Mouse (Mus musculus): Measurements from ENCODE around the gene Cntnap4. TPM values are rescaled to one million over a fixed set of nuclear protein-coding genes. Genes with fewer than 3 reads are reported as not detected.

Cntnap4 gene
- polyA plus RNA-seq, 1 experiment from 2014 or later, result 2.1 TPM

DNA sequence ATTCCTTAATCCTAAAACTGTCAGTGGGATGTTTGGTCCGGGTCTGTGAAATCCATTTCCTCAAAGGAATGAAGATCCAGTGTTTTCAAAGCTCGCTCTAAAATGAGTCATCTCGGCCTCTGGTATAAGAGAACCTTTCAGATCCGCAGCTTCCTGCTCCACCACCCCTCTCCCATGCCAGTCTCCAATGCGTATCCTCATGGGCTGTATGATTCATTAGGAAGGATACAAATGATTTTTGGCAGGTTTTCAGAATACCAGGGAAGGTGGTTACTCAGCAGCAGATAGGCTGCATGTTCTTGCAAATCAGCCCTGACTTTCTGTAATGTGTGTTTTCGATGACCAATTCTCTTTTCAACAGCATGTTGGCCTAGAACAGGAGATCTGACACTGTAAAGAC, 40.3 kb downstream of the Cntnap4 start:
- H3K36me3 ChIP-seq, result no peaks in the 10 kb centered on the region
- no peak overlapping the region for H3K4me3 ChIP-seq (replicated peaks)
- peak overlapping the region; percentile 31; the same call in 1 of the 2 replicates for H3K27ac ChIP-seq
- H3K9ac ChIP-seq, result no peak overlapping the region
- no peak for ATAC-seq (ENCODE audit: insufficient read depth, low FRiP score, low read depth)
- no peaks in the 10 kb centered on the region for H3K4me1 ChIP-seq
- WGBS, result 64% methylated on average over 6 of the region's 6 CpGs
- H3K27me3 ChIP-seq (replicated peaks), result no peaks in the 10 kb centered on the region
- no peak overlapping the region for H3K4me2 ChIP-seq
- no peaks in the 10 kb centered on the region for H3K9me3 ChIP-seq

GRCm38 (mm10) chr8:112628791-112629190, 58.9 kb downstream of the Cntnap4 start:
- WGBS, result 80% methylated on average over 7 of the region's 7 CpGs
- Histone ChIP-seq H3K9ac (no peak overlapping the region), H3K4me1 (no peaks in the 10 kb centered on the region), H3K27ac (no peak overlapping the region), H3K9me3 (no peaks in the 10 kb centered on the region), H3K4me3 (replicated peaks) (no peak overlapping the region), H3K27me3 (replicated peaks) (no peaks in the 10 kb centered on the region), H3K4me2 (no peak overlapping the region), H3K36me3 (no peaks in the 10 kb centered on the region)
- ATAC-seq (ENCODE audit: insufficient read depth, low FRiP score, low read depth), result no peak

GRCm38 (mm10) chr8:112652657-112653056, 82.8 kb downstream of the Cntnap4 start:
- WGBS, result 70% methylated on average over 4 of the region's 4 CpGs
- no peaks in the 10 kb centered on the region for H3K36me3 ChIP-seq
- H3K27me3 ChIP-seq (replicated peaks), result no peaks in the 10 kb centered on the region
- ATAC-seq (ENCODE audit: insufficient read depth, low FRiP score, low read depth), result no peak
- H3K27ac ChIP-seq, result no peak overlapping the region
- no peak overlapping the region for H3K9ac ChIP-seq
- no peak overlapping the region for H3K4me2 ChIP-seq
- no peaks in the 10 kb centered on the region for H3K9me3 ChIP-seq
- no peaks in the 10 kb centered on the region for H3K4me1 ChIP-seq
- H3K4me3 ChIP-seq (replicated peaks), result no peak overlapping the region

- H3K27me3 ChIP-seq (replicated peaks), result no peaks in the 10 kb centered on the region
- no peak overlapping the region for H3K9ac ChIP-seq
- no peaks in the 10 kb centered on the region for H3K36me3 ChIP-seq
- H3K9me3 ChIP-seq, result no peaks in the 10 kb centered on the region
- ATAC-seq (ENCODE audit: insufficient read depth, low FRiP score, low read depth), result no peak
- no peak overlapping the region for H3K27ac ChIP-seq
- no peaks in the 10 kb centered on the region for H3K4me1 ChIP-seq
- no peak overlapping the region for H3K4me3 ChIP-seq (replicated peaks)
- 94% methylated on average over 1 of the region's 1 CpGs for WGBS
- no peak overlapping the region for H3K4me2 ChIP-seq
Measured at GRCm38 (mm10) chr8:112653276-112653675, 83.4 kb downstream of the Cntnap4 start.

- no peak overlapping the region for H3K9ac ChIP-seq
- no peak overlapping the region for H3K27ac ChIP-seq
- no peaks in the 10 kb centered on the region for H3K36me3 ChIP-seq
- H3K9me3 ChIP-seq, result no peaks in the 10 kb centered on the region
- 61% methylated on average over 3 of the region's 3 CpGs for WGBS
- no peak overlapping the region for H3K4me3 ChIP-seq (replicated peaks)
- H3K4me1 ChIP-seq, result no peaks in the 10 kb centered on the region
- ATAC-seq (ENCODE audit: insufficient read depth, low FRiP score, low read depth), result no peak
- H3K4me2 ChIP-seq, result no peak overlapping the region
- H3K27me3 ChIP-seq (replicated peaks), result no peaks in the 10 kb centered on the region
Measured at GRCm38 (mm10) chr8:112653994-112654393, 84.2 kb downstream of the Cntnap4 start.

GRCm38 (mm10) chr8:112664067-112664466, 94.2 kb downstream of the Cntnap4 start:
- Histone ChIP-seq H3K36me3 (no peaks in the 10 kb centered on the region), H3K4me3 (replicated peaks) (no peak overlapping the region), H3K9me3 (no peaks in the 10 kb centered on the region), H3K9ac (no peak overlapping the region), H3K4me2 (no peak overlapping the region), H3K27ac (no peak overlapping the region), H3K27me3 (replicated peaks) (no peaks in the 10 kb centered on the region), H3K4me1 (no peaks in the 10 kb centered on the region)
- no peak for ATAC-seq (ENCODE audit: insufficient read depth, low FRiP score, low read depth)
- WGBS, result 55% methylated on average over 3 of the region's 3 CpGs

- no peaks in the 10 kb centered on the region for H3K4me1 ChIP-seq
- no peaks in the 10 kb centered on the region for H3K27me3 ChIP-seq (replicated peaks)
- H3K27ac ChIP-seq, result no peak overlapping the region
- H3K36me3 ChIP-seq, result no peaks in the 10 kb centered on the region
- no peaks in the 10 kb centered on the region for H3K9me3 ChIP-seq
- H3K9ac ChIP-seq, result no peak overlapping the region
- WGBS, result 40% methylated on average over 1 of the region's 1 CpGs
- no peak overlapping the region for H3K4me3 ChIP-seq (replicated peaks)
- no peak for ATAC-seq (ENCODE audit: insufficient read depth, low FRiP score, low read depth)
- no peak overlapping the region for H3K4me2 ChIP-seq
Measured at GRCm38 (mm10) chr8:112674671-112675070, 104.8 kb downstream of the Cntnap4 start.

DNA sequence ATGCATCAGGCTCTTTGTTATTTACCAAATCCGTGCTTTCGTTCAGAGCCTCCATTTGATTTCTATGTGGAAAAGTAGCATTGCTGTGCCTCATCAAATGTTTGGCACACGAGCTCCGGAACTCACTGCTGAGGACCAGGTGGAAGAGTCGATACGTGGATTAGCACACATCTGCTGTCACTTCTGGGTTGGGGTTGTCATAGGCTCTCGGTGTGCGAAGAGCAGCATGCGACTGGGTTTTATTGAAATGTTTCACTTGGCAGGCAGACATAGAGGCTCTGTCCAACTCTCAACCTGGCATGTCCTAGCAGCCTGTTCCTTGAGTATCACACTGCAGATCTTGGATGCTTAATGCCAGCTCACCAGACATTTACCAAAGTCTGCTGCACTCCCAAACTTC, 111.9 kb downstream of the Cntnap4 start:
- H3K27ac ChIP-seq, result no peak overlapping the region
- H3K36me3 ChIP-seq, result no peaks in the 10 kb centered on the region
- no peaks in the 10 kb centered on the region for H3K4me1 ChIP-seq
- ATAC-seq (ENCODE audit: insufficient read depth, low FRiP score, low read depth), result no peak
- WGBS, result 89% methylated on average over 9 of the region's 9 CpGs
- no peak overlapping the region for H3K4me3 ChIP-seq (replicated peaks)
- H3K4me2 ChIP-seq, result no peak overlapping the region
- H3K9me3 ChIP-seq, result no peaks in the 10 kb centered on the region
- no peaks in the 10 kb centered on the region for H3K27me3 ChIP-seq (replicated peaks)
- H3K9ac ChIP-seq, result no peak overlapping the region

DNA sequence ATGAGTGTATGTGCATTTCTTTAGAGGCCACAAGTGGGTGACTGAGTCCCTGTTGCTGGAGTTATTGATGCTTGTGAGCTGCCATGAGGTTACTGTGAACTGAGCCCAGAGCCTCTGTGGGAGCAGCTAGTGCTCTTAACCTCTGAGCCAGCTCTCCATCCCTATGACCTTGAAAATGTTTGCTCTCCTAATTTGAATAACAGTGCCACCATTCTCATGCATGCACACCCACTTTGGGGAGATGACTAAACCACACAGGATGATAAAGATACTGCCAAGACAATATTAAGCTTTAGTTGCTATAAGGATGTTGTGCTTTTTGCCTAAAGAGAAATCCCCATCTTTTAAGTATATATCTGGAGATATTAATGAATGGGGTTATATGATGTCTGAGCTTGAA, 125.9 kb downstream of the Cntnap4 start:
- ATAC-seq (ENCODE audit: insufficient read depth, low FRiP score, low read depth), result no peak

DNA sequence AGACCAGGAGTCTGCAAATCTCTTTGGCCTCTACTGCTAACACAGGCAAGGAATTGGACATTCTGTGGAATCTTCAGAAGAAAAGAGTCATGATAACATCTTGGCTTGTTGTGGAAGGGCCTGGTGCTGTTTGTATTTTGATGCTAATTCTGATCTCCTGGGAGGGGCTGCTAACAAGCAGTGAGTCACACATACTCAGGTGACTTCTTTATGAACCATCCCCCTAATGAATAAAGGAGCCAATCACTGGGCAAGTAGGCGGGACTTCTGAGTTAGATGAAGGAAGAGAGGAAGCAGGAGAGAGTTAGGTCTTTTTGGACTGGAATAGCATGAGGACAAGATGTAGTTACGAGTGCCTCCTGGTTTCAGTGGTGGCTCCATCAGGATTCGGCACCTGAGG, 128.3 kb downstream of the Cntnap4 start:
- H3K4me1 ChIP-seq, result no peaks in the 10 kb centered on the region
- H3K27ac ChIP-seq, result no peak overlapping the region
- H3K4me3 ChIP-seq (replicated peaks), result no peak overlapping the region
- H3K27me3 ChIP-seq (replicated peaks), result no peaks in the 10 kb centered on the region
- WGBS, result 86% methylated on average over 3 of the region's 3 CpGs
- no peaks in the 10 kb centered on the region for H3K9me3 ChIP-seq
- no peaks in the 10 kb centered on the region for H3K36me3 ChIP-seq
- H3K9ac ChIP-seq, result no peak overlapping the region
- no peak for ATAC-seq (ENCODE audit: insufficient read depth, low FRiP score, low read depth)
- H3K4me2 ChIP-seq, result no peak overlapping the region

More for the DNA sequence above, 125.9 kb downstream of the Cntnap4 start:
- Histone ChIP-seq H3K4me2 (no peak overlapping the region), H3K9me3 (no peaks in the 10 kb centered on the region), H3K27me3 (replicated peaks) (no peaks in the 10 kb centered on the region), H3K4me1 (no peaks in the 10 kb centered on the region), H3K27ac (no peak overlapping the region), H3K4me3 (replicated peaks) (no peak overlapping the region), H3K9ac (no peak overlapping the region), H3K36me3 (no peaks in the 10 kb centered on the region)

GRCm38 (mm10) chr8:112716982-112717381, 147.1 kb downstream of the Cntnap4 start:
- Histone ChIP-seq H3K27me3 (replicated peaks) (no peaks in the 10 kb centered on the region), H3K27ac (no peak overlapping the region), H3K4me1 (no peaks in the 10 kb centered on the region), H3K9me3 (no peaks in the 10 kb centered on the region), H3K9ac (no peak overlapping the region), H3K4me2 (no peak overlapping the region), H3K4me3 (replicated peaks) (no peak overlapping the region), H3K36me3 (no peaks in the 10 kb centered on the region)
- no peak for ATAC-seq (ENCODE audit: insufficient read depth, low FRiP score, low read depth)
- 52% methylated on average over 3 of the region's 3 CpGs for WGBS

DNA sequence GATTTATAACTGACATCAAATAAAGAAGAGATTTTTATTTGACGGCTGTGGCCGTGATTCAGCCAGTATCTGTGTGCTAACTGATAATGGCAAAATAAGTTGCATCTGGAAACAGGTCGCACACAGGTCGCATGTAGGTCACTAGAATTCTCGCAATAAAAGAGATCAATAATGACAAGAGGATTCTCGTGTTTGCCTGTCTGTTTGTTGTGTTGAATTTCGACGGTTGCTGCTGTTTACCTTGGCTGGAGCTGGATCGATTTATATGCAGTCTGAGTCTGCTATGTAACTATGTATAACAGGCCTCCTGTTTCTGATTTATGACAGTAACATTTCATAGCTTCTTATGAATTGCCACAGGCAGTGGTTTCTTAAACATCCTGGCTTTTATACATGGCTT, 155.1 kb downstream of the Cntnap4 start:
- Histone ChIP-seq H3K4me1 (no peaks in the 10 kb centered on the region), H3K27me3 (replicated peaks) (no peaks in the 10 kb centered on the region), H3K4me2 (no peak overlapping the region), H3K4me3 (replicated peaks) (no peak overlapping the region), H3K9me3 (no peaks in the 10 kb centered on the region), H3K27ac (no peak overlapping the region), H3K36me3 (no peaks in the 10 kb centered on the region), H3K9ac (no peak overlapping the region)
- ATAC-seq (ENCODE audit: insufficient read depth, low FRiP score, low read depth), result no peak
- 36% methylated on average over 9 of the region's 9 CpGs for WGBS

All from stomach, embryonic 15.5 days (tissue).